In genomic region chr10:20842131-20842530, GRCm38 (mm10) we compare ENCODE assay signal across 20 mouse cellular contexts.
DNase-seq lines count a peak whose midpoint lies in the region; ATAC-seq and TF ChIP-seq lines count a peak whose summit lies in the region.
"Had no signal": no experiment of that assay in that cellular context is flagged by ENCODE, and none has a peak within 500 bp of the region (broad histone marks: within the 10 kb centered on the region; RNA-seq: fewer than 3 reads in every experiment).

No protein-coding gene starts in this region.

- no peak overlapping the region for H3K9ac ChIP-seq in intestine, embryonic 16.5 days (ENCODE audit: low read depth, low read length)
- no peak overlapping the region for H3K9ac ChIP-seq in intestine, postnatal 0 days (ENCODE audit: low read depth, low read length)
- H3K9ac ChIP-seq in lung, embryonic 14.5 days = no peak overlapping the region
- H3K9ac ChIP-seq: hindbrain, embryonic 14.5 days; liver, embryonic 12.5 days; neural tube, embryonic 13.5 days had no signal

- H3K27ac ChIP-seq in intestine, embryonic 16.5 days (ENCODE audit: low read length) = 0 out of 2 replicates have a peak overlapping the region, but pooled peaks have one; percentile 2
- H3K27ac ChIP-seq in intestine, postnatal 0 days (ENCODE audit: low read depth, low read length) = no peak overlapping the region
- H3K27ac ChIP-seq in lung, embryonic 14.5 days (ENCODE audit: low read depth) = no peak overlapping the region
- H3K27ac ChIP-seq in bone marrow macrophage, adult 2 months (ENCODE audit: insufficient read depth, low read depth, low read length) = peak overlapping the region; percentile 69; the same call in 1 of the 2 replicates
- H3K27ac ChIP-seq: heart, adult 2 months; hindbrain, embryonic 14.5 days; liver, embryonic 12.5 days; neural tube, embryonic 13.5 days had no signal

- no peaks in the 10 kb centered on the region for H3K9me3 ChIP-seq in intestine, embryonic 16.5 days (ENCODE audit: control insufficient read depth, low read length)
- H3K9me3 ChIP-seq in intestine, postnatal 0 days (ENCODE audit: control insufficient read depth) = no peaks in the 10 kb centered on the region
- H3K9me3 ChIP-seq in lung, embryonic 14.5 days (ENCODE audit: low read depth, low read length) = no peaks in the 10 kb centered on the region
- H3K9me3 ChIP-seq: liver, embryonic 12.5 days; neural tube, embryonic 13.5 days had no signal

- no peak for TF ChIP-seq POLR2A in bone marrow macrophage, adult 2 months (IDR thresholded peaks at IDR 0.05; ENCODE audit: borderline replicate concordance, low read depth, low read length)

- no peaks in the 10 kb centered on the region for H3K36me3 ChIP-seq in intestine, embryonic 16.5 days (ENCODE audit: control insufficient read depth, insufficient read depth, low read length)
- H3K36me3 ChIP-seq in intestine, postnatal 0 days (ENCODE audit: control insufficient read depth, insufficient read depth) = no peaks in the 10 kb centered on the region
- no peaks in the 10 kb centered on the region for H3K36me3 ChIP-seq in lung, embryonic 14.5 days (ENCODE audit: insufficient read depth)
- H3K36me3 ChIP-seq: liver, embryonic 12.5 days; neural tube, embryonic 13.5 days had no signal

- H3K4me1 ChIP-seq in intestine, embryonic 16.5 days (ENCODE audit: control insufficient read depth, insufficient read depth, low read length) = no peaks in the 10 kb centered on the region
- no peaks in the 10 kb centered on the region for H3K4me1 ChIP-seq in intestine, postnatal 0 days (replicated peaks; ENCODE audit: control insufficient read depth, insufficient read depth, low read length)
- H3K4me1 ChIP-seq in lung, embryonic 14.5 days (ENCODE audit: insufficient read depth) = no peaks in the 10 kb centered on the region
- H3K4me1 ChIP-seq in bone marrow macrophage, adult 2 months (ENCODE audit: control insufficient read depth, insufficient read depth, low read length) = peaks cover 35% of the 10 kb centered on the region
- H3K4me1 ChIP-seq: liver, embryonic 12.5 days; neural tube, embryonic 13.5 days had no signal

- WGBS in intestine, embryonic 16.5 days = 75% methylated on average over 1 of the region's 1 CpGs
- 79% methylated on average over 1 of the region's 1 CpGs for WGBS in intestine, postnatal 0 days
- WGBS in lung, embryonic 14.5 days = 73% methylated on average over 1 of the region's 1 CpGs

- H3K4me2 ChIP-seq in intestine, embryonic 16.5 days (ENCODE audit: low read depth, low read length) = no peak overlapping the region
- H3K4me2 ChIP-seq in intestine, postnatal 0 days (replicated peaks; ENCODE audit: low read depth) = no peak overlapping the region
- H3K4me2 ChIP-seq in lung, embryonic 14.5 days = no peak overlapping the region
- H3K4me2 ChIP-seq: hindbrain, embryonic 14.5 days; liver, embryonic 12.5 days; neural tube, embryonic 13.5 days had no signal

- intact Hi-C loops in left cerebral cortex, postnatal 25 days (cut with DNase I) = no loop called here

- no peaks in the 10 kb centered on the region for H3K27me3 ChIP-seq in intestine, embryonic 16.5 days (replicated peaks; ENCODE audit: control insufficient read depth, insufficient read depth, low read length)
- no peaks in the 10 kb centered on the region for H3K27me3 ChIP-seq in intestine, postnatal 0 days (replicated peaks; ENCODE audit: control insufficient read depth, insufficient read depth, low read length)
- no peaks in the 10 kb centered on the region for H3K27me3 ChIP-seq in lung, embryonic 14.5 days (ENCODE audit: insufficient read depth, low read length)
- H3K27me3 ChIP-seq: liver, embryonic 12.5 days; neural tube, embryonic 13.5 days had no signal

- ATAC-seq in intestine, embryonic 16.5 days = no peak
- no peak for ATAC-seq in intestine, postnatal 0 days
- ATAC-seq in lung, embryonic 14.5 days (ENCODE audit: insufficient read depth) = no peak
- ATAC-seq: CD4-positive, CD25-positive, alpha-beta regulatory T cell, adult 4 months; inflammation-experienced regulatory T-cells, adult 6 months; liver, embryonic 12.5 days; midbrain, embryonic 16.5 days had no signal

- peak; percentile 22 for DNase-seq in lung, embryonic 14.5 days
- no peak for DNase-seq in lung, postnatal 4 days
- peak; percentile 30 to 35 for DNase-seq in kidney, postnatal 4 days
- DNase-seq in left cerebral cortex, postnatal 25 days (ENCODE audit: low spot score in 2 of 2) = no peak
- DNase-seq: adrenal gland, postnatal 25 days; cerebellum, adult 9-10 months; gastrocnemius, postnatal 25 days; heart, adult 2 months; heart, postnatal 4 days; retina, postnatal 1 day had no signal

- no peak overlapping the region for H3K4me3 ChIP-seq in intestine, embryonic 16.5 days (ENCODE audit: low read length)
- no peak overlapping the region for H3K4me3 ChIP-seq in intestine, postnatal 0 days (ENCODE audit: low read depth, low read length)
- H3K4me3 ChIP-seq in lung, embryonic 14.5 days (ENCODE audit: low read depth, low read length) = no peak overlapping the region
- H3K4me3 ChIP-seq in bone marrow macrophage, adult 2 months (ENCODE audit: insufficient read depth, low read length) = no peak overlapping the region
- H3K4me3 ChIP-seq: heart, adult 2 months; liver, embryonic 12.5 days; myocyte; neural tube, embryonic 13.5 days had no signal

- no peak for TF ChIP-seq CTCF in intestine, postnatal 0 days (IDR thresholded peaks at IDR 0.05; ENCODE audit: low read depth)
- no peak for TF ChIP-seq CTCF in lung, embryonic 14.5 days (IDR thresholded peaks at IDR 0.05; ENCODE audit: low read depth)
- no peak for TF ChIP-seq CTCF in bone marrow macrophage, adult 2 months (IDR thresholded peaks at IDR 0.05; ENCODE audit: low read depth, low read length)

Comparison
In these comparisons a context has a peak if more than half of its experiments do, and no peak if none do; other contexts are left out.
1. H3K27ac ChIP-seq: peak in intestine, embryonic 16.5 days (single experiment) and bone marrow macrophage, adult 2 months (single experiment); none in intestine, postnatal 0 days (single experiment) and lung, embryonic 14.5 days (single experiment).
2. DNase-seq: peak in lung, embryonic 14.5 days (single experiment) and kidney, postnatal 4 days (2 of 2); none in lung, postnatal 4 days (0 of 2) and left cerebral cortex, postnatal 25 days (0 of 2).